Mouse (Mus musculus) T-helper 1 cell (primary cell): Measurements from ENCODE around the gene Inpp5e.

Experiments
- in situ Hi-C: fragments of 300-600 bp; cut with MboI, MseI; formaldehyde crosslinking; loops from one replicate; pipeline ENCODE4 v1.15.1; 2025; ENCODE audit warnings: high pct_unique_total_duplicates

Gene Inpp5e

DNA sequence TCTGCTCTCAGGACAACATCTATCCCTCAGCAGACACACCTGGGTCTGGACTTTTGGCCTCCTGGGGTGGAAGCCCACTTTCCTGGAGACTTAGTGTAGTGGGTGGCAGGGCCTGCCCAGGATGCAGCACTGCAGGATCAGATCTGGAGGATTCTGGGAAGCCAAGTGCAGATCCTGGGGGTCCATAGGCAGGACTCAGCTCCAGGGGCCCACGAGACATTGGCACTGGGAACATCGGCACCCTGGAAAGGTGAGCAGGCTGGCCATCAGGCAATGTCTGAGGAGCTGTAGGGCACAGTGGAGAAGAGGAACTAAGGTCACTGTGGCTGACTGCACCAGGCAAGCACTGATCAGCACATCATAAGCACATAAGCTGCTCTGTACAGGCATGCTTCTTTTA, 13.0 kb upstream of the Inpp5e start:
- in situ Hi-C loops = no loop called here

GRCm38 (mm10) chr2:26418120-26418519, 9.1 kb upstream of the Inpp5e start:
- in situ Hi-C loops = no loop called here

DNA sequence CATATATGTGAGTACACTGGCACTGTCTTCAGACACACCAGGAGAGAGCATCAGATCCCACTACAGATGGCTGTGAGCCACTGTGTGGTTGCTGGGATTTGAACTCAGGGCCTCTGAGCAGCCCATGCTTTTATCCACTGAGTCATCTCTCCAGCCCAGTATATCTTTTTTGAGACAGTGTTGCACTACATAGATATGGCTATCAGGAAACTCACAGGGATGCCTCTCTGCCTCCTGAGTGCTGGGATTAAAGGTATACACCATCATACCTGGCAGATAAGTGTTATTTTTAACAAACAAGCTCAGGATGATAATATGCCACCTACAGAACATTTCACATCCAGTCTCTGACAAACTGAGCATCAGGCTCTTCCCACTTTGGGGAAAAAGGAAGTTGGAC, 8.1 kb upstream of the Inpp5e start:
- in situ Hi-C loops = no loop called here

DNA sequence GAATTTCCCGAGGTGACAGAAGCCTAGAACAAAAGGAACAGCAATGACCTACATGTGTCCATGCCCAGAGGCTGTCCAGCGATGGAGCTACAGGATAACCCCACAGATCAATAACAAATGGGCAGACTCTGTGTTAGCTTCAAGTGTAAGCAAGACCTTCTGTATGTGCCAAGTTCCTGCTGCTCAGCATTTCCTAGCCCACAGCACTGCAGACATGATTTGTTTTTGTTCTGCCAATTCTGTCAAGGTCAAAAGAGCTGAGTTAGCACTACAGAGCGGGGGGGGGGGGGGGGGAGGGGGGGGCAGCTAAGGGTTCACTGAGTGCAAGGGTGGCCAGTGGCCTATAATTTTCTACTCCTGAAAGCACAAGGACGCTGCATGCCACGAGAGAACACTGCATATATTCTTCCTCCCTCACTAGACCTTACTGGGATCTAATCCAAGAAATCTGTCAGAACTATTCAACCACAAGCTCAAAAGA, 2.0 kb upstream of the Inpp5e start:
- in situ Hi-C loops = no loop called here

- in situ Hi-C loops = no loop called here
Observed at GRCm38 (mm10) chr2:26410091-26410490, 1.1 kb upstream of the Inpp5e start.

DNA sequence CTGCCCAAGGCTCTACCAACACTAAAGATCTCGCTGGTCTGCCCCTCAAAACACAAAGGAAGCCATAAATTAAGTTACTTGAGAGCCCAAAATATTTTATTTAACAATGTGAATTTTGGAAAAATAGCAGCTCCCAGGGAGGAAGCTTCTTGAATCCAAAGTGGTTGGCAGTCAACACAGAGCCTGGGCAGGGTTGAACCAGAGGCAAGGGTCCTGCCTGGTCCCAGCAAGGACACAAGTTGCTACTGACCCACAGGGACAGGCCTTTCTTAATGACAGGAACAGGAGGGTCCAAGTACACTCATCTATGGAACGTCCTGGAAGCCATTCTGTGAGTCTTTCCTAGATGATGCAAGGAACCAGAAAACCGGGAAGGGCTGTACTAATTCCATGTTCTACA, 359 bp upstream of the Inpp5e start:
- in situ Hi-C loops = no loop called here

DNA sequence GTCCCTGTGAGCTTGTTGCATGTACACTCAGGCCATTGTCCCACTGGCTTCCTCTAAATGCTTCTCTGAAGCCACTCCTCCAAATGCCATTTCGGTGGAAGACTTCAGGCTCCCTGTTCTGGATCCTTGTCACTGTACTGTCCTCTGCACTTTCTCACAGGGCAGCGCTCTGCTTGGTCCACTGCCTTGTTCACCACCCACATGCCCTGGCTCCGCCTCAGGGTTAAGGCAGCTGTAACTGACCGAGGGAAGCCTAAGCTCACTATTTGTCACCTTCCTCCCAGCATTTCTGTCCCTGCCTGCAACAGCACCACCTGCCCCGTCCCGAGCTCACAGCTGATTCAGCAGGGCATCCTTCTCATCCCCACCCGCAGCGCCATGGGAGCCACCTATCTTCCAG, 5.7 kb downstream of the Inpp5e start:
- in situ Hi-C loops = no loop called here

DNA sequence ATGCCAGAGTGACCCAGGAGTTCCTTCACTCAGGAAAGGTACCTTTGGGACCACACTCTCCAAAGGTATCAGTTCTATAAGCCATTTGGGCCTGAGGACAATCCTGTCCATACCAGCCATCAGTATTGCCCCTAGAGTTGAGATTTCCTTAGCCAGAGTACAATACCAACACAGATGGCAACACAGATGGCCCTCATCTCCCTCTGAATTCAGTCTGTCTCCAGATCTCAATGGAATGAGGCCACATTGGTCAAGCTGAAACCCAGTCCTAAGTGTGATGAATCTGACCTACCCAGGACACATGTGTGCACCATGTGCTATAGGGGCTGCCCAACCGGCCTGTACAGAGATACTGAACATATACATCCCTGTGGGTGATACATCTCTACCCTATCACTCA, 6.7 kb downstream of the Inpp5e start:
- in situ Hi-C loops = no loop called here

GRCm38 (mm10) chr2:26401023-26401422, 8.0 kb downstream of the Inpp5e start:
- in situ Hi-C loops = no loop called here

DNA sequence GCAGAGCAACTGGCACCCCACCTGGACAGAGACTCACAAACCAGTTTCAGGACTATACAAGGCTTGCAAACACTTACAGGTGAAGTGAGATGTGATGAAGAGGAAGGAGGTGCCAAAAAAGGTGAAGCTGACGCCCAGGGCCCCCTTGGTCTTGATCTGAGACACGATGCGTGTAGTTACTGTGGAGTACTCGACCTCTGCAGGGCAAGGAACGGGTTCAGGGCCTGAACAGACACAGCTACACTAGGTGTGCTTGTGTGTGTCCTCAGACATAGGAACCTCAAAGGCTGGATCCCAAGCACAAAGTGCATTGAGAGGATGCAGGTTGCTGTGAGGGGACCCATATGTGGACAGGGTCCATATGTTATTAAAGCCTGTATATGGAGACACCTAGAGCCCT, 8.7 kb downstream of the Inpp5e start:
- in situ Hi-C loops = no loop called here

DNA sequence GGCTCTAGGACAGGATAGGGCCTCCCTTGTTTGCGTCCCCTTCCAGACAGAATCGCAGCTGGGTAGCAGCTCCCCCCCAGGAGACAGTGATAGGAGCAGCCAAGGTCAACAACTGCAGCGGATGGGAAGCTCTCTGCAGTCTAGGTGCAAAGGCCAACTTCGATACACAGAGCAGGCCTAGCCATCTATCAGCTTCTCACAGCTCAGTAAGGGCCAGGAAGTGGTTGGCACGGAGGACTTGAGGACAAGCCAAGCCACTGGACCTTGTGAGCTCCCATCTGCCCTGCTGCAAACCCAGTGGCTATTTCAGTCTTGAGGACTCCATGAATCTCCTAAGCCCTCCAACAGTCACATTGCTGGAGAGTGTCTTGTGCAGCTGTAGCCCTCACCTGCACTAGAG, 9.4 kb downstream of the Inpp5e start:
- in situ Hi-C loops = no loop called here

DNA sequence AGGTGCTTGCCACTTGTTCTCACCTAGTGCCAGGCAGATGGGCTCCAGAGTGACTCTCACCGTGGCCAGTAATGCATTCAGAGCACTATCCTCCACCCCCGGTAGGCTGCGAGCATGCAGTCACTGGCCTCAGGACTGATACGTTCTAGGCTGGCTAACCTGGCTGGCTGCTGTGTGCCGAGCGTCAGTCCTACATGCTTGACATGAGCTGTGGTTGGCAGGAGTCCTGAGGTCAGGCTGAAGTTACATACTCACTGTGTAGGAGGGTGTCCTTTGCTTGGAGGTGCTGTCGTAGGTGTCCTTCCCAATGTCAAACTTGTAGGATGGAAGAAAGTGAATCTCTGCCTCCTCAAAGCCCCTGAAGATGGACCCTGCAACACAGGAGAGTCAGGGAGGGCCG, 10.0 kb downstream of the Inpp5e start:
- in situ Hi-C loops = no loop called here

DNA sequence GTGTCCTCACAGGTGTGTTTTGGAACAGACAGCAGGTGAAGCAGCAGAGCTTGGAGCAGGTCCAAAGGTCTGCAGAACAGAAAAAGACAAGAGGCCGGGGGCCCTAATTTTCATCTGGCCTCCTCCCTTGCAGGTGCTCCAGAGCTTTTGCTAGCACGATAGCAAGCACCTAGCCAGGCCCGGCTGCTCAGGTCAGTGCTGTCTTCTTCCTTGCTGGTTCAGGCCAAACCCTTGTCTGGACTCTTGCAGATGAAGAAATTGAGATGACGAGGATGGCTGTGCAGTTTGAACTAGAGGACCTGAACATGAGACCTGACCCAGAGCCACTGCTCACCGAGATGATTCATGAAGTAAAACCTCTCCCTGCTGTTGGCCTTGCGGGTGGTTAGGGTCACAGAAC, 17.4 kb downstream of the Inpp5e start:
- in situ Hi-C loops = no loop called here

DNA sequence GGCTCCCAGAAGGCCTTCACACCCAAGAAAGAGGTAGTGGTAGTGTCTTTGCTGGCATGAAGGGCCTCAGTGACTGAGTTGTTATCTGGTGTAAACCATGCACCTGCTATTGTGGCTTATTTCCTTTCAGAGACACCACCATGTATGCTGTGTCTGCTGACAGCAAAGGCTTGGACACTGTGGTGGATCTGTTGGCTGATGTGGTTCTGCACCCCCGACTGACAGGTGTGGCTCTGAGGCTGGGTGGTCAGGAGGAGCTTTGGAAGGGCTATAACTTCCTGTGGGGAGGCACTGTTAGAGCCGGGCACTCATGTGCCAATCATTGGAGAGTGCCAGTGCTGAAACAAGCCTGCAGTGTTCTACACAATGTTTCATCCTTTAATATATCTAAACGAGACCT, 18.0 kb downstream of the Inpp5e start:
- in situ Hi-C loops = no loop called here

DNA sequence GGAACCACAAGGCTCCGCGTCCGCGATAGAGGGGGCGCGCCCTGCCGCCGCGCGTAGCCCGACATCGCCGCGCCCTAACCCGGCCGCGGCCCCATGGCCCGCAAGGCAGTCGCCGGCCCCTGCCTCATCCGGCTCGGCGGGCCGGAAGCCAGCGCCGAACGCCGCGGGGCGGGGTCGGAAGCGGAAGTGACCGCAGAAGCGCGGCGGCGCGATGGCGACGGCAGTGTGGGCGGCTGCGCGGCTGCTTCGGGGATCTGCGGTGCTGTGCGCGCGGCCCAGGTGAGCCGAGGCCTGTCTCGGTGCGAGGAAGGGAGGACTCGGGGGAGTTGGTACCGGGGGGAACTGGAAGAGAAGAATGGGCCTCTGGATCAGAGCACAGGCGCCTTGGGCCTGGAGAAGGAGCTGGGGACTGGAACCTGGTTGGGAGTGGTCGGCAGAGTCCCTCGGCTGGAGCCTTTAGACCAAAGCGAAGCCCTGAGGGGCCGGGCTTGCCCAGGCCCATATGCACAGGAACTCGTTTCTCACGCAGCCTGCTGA, 19.8 kb downstream of the Inpp5e start, which contains the start of the genes Entr1 and Pmpca:
TSS of gene Entr1 (minus strand) at position 163 of the 537 bp plus-strand sequence.
TSS of gene Pmpca (plus strand) at position 186 of the 537 bp plus-strand sequence.
- in situ Hi-C loops = no loop called here

DNA sequence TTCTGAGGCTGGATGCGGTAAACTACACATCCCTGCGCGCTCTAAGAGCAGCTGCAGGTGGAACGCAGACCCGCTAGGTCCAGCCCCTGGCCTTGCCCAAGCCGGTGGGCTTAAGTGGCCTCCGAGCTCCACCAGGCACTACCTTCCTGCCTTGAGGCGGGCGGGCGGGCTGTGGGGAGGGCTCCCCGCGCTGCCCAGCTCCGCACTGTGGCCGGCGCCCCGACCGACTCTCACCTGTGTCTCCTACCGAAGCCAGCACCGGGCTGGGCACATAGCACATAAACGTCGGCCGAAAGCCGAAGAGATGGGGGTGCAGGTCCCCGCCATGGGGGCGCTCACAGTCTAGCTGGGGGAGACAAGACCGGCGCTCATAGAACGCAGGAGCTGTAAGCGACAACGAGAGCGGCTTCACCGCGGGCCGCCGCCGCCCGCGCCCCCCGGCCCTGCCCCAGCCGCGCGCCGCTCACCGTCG, 20.3 kb downstream of the Inpp5e start:
- in situ Hi-C loops = no loop called here

DNA sequence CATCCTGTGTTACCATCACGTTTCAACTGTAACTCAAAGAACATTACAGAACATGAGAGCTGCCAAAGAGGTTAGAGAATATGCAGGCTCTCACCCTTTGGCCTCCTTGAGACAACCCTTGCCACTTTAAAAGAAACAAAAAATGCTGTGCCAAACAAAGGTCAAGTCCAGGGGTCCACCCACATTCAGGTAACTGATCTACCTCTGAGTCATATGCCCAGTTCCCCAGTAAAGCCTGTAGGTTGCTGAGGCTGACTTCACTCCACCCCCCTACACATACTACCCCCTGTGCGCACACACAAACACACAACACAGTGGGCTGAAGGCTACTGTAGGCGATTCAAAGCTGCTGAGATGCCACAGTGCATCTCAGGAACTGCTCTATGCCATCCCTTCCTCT, 21.3 kb downstream of the Inpp5e start:
- in situ Hi-C loops = no loop called here

DNA sequence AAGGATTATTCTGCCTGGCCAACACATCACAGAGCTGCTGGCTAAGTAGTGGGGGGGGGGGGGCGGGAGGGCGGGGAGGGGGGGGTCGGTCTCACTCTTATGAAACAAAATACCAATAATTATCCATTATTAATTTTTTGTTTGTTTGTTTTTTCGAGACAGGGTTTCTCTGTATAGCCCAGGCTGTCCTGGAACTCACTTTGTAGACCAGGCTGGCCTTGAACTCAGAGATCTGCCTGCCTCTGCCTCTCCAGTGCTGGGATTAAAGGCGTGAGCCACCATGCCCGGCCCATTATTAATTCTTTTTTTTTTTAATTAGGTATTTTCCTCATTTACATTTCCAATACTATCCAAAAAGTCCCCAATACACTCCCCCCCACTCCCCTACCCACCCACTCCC, 28.1 kb downstream of the Inpp5e start:
- in situ Hi-C loops = loop anchor here (5.0 kb wide), 1 partner anchor 71 kb away; no protein-coding TSS in a partner anchor

DNA sequence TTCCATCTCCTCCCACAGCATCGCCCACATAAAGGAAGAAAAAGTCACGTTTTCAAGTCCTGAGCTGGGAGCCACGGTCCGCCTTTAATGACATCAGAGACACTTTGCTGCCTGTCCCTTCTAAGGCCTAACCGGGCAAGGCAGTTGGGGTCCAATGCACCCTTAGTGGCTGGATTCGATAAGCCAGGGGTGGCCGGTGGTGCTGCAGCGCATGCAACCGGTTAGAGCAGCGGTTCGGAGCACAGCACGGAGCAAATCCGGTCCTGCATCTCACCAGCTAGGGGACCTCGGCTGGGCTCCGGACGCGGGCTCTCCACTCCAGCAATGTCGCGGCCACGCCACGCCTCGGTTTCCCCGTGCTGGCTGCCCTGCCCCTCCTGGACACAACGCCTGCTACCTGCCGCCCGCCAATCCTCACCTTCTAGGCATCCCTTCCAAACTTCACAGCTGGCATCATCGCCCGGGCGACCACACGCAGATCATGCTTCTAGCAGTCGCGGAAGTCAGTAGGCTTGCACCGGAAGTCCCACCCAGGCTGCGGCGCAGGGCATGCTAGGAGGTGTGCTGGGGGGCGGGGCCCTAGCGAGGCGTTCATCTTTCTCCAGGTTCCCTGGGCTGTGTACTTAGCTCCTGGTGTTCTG, 28.8 kb downstream of the Inpp5e start, which contains the start of gene Snapc4:
TSS of gene Snapc4 (minus strand) at position 523 of the 641 bp plus-strand sequence.
- in situ Hi-C loops = loop anchor here (5.0 kb wide), 1 partner anchor 72 kb away; no protein-coding TSS in a partner anchor

GRCm38 (mm10) chr2:26372396-26372795, 36.6 kb downstream of the Inpp5e start:
- in situ Hi-C loops = no loop called here

GRCm38 (mm10) chr2:26368572-26368971, 40.4 kb downstream of the Inpp5e start:
- in situ Hi-C loops = no loop called here

- in situ Hi-C loops = no loop called here
Observed at GRCm38 (mm10) chr2:26367911-26368310, 41.1 kb downstream of the Inpp5e start.

GRCm38 (mm10) chr2:26364738-26365465, 44.1 kb downstream of the Inpp5e start:
- in situ Hi-C loops = no loop called here
